Comparison of ENCODE assay signal across 9 mouse cellular contexts in genomic region chr16:49803932-49804461, GRCm38 (mm10). TPM values are rescaled to one million over a fixed set of nuclear protein-coding genes. Genes with fewer than 3 reads are reported as not detected.
A peak's percentile ranks its signal among the peaks of the same experiment; 100 is the strongest.
DNase-seq lines count a peak whose midpoint lies in the region; ATAC-seq lines count a peak whose summit lies in the region.
"Had no signal": no experiment of that assay in that cellular context is flagged by ENCODE, and none has a peak within 500 bp of the region (broad histone marks: within the 10 kb centered on the region; RNA-seq: fewer than 3 reads in every experiment).

No protein-coding gene starts in this region.

- 3% methylated on average over 12 of the region's 12 CpGs for WGBS in limb, embryonic 10.5 days
- 1% methylated on average over 12 of the region's 12 CpGs for WGBS in midbrain, embryonic 14.5 days

- H3K27ac ChIP-seq in limb, embryonic 10.5 days, result peak overlapping the region; percentile 76
- H3K27ac ChIP-seq in midbrain, embryonic 14.5 days (replicated peaks; ENCODE audit: low read depth, low read length), result peak overlapping the region; percentile 15; the same call in 1 of the 2 replicates

- peak overlapping the region; percentile 44 for H3K4me3 ChIP-seq in limb, embryonic 10.5 days
- peak overlapping the region; percentile 30 for H3K4me3 ChIP-seq in midbrain, embryonic 14.5 days (replicated peaks; ENCODE audit: low read depth, low read length)

- H3K9ac ChIP-seq in midbrain, embryonic 14.5 days (replicated peaks; ENCODE audit: low read length), result peak overlapping the region; percentile 45; the same call in 1 of the 2 replicates

- ATAC-seq in midbrain, embryonic 14.5 days (ENCODE audit: low FRiP score, low TSS enrichment), result peak; percentile 66

- DNase-seq in cerebellum, postnatal 14 days, result peak; percentile 14 to 24
- DNase-seq in cerebellum, adult 11 months, result no peak
- DNase-seq in embryo, embryonic 11 days, result peak; percentile 59
- DNase-seq in heart, postnatal 4 days, result peak; percentile 27
- DNase-seq in limb, embryonic 10.5 days (ENCODE audit: low spot score), result no peak
- DNase-seq in midbrain, embryonic 14.5 days, result peak; percentile 77
- DNase-seq in gastrocnemius, adult 8-10 months (ENCODE audit: low spot score in 2 of 2), result no peak
- no peak for DNase-seq in ovary, postnatal 36 days (ENCODE audit: low spot score)

- H3K4me2 ChIP-seq in midbrain, embryonic 14.5 days (ENCODE audit: low read length), result peak overlapping the region; percentile 62

- peaks cover 28% of the 10 kb centered on the region for H3K4me1 ChIP-seq in limb, embryonic 10.5 days
- peaks cover 17% of the 10 kb centered on the region; the same call in 1 of the 2 replicates for H3K4me1 ChIP-seq in midbrain, embryonic 14.5 days (ENCODE audit: control insufficient read depth, insufficient read depth, low read length)

- 0 out of 2 replicates have a peak, but pooled peaks cover 2% of the 10 kb centered on the region for H3K27me3 ChIP-seq in limb, embryonic 10.5 days (ENCODE audit: low read depth, poor library complexity, severe bottlenecking)
- no peaks in the 10 kb centered on the region for H3K27me3 ChIP-seq in midbrain, embryonic 14.5 days (ENCODE audit: control insufficient read depth, insufficient read depth, low read length)
- H3K27me3 ChIP-seq: CH12.LX had no signal

- H3K9me3 ChIP-seq in limb, embryonic 10.5 days (replicated peaks), result no peaks in the 10 kb centered on the region
- no peaks in the 10 kb centered on the region for H3K9me3 ChIP-seq in midbrain, embryonic 14.5 days (ENCODE audit: control insufficient read depth, low read length)

- H3K36me3 ChIP-seq in limb, embryonic 10.5 days, result no peaks in the 10 kb centered on the region
- no peaks in the 10 kb centered on the region for H3K36me3 ChIP-seq in midbrain, embryonic 14.5 days (ENCODE audit: control insufficient read depth, insufficient read depth, low read length)

RNA-seq across cellular contexts. Expression of gene Cd47, which starts 3.7 kb away (rescaled TPM):
- 10 to 100 TPM; 57.3 to 58.4 TPM for total RNA-seq in heart, postnatal 4 days (2021)
- polyA plus RNA-seq in limb, embryonic 10.5 days (2016; fragmentation: Nextera tagmentation; extraction: Ambion mirVana), result 21.3 and 26.6 TPM in 2 replicates
- 133 and 137 TPM in 2 replicates for polyA plus RNA-seq in midbrain, embryonic 14.5 days (2014; fragmentation: Nextera tagmentation; extraction: Ambion mirVana)
- 10 to 100 TPM; 21.9 to 27.5 (median 24.5) TPM for total RNA-seq in gastrocnemius, adult 8-10 months (2022)

Comparison
In these comparisons a context has a peak if more than half of its experiments do, and no peak if none do; other contexts are left out.
1. DNase-seq: peak in cerebellum, postnatal 14 days (2 of 2), embryo, embryonic 11 days (single experiment), heart, postnatal 4 days (single experiment) and midbrain, embryonic 14.5 days (single experiment); none in cerebellum, adult 11 months (single experiment), limb, embryonic 10.5 days (single experiment), gastrocnemius, adult 8-10 months (0 of 2) and ovary, postnatal 36 days (single experiment).